Mouse (Mus musculus) ES-E14 (cell line): ENCODE measurements around the gene Sgms1. TPM values are rescaled to one million over a fixed set of nuclear protein-coding genes. Genes with fewer than 3 reads are reported as not detected.
"Not testable (repeated sequence)": the region's sequence is repeated elsewhere in the genome, so short reads cannot be mapped to it uniquely, and the experiment has no call there.

ENCODE experiments used
- DNase-seq: peaks from one replicate; pipeline ENCODE4 v3.0.0-alpha.2; 2013; ENCODE audit warnings: low read depth, low spot score
- H3K27ac ChIP-seq: 2 replicates; pipeline ENCODE4 v1.5.1; 2012; ENCODE audit warnings: low read depth, mild to moderate bottlenecking, low read length, moderate library complexity, mixed read lengths; ENCODE audit not compliant: poor library complexity, insufficient read depth, severe bottlenecking
- H3K36me3 ChIP-seq: 2 replicates; pipeline ENCODE4 v1.6.1; 2012; ENCODE audit warnings: mild to moderate bottlenecking, low read length, moderate library complexity, mixed read lengths; ENCODE audit not compliant: control insufficient read depth, poor library complexity, insufficient read depth, severe bottlenecking
- H3K4me1 ChIP-seq, 2 experiments: fragments of 150-350 bp in 1 of 2; sonication (generic) in 1 of 2; 2 replicates each; pipeline ENCODE4 v1.6.1; 2012; ENCODE audit warnings: low read length in 2 of 2, mild to moderate bottlenecking in 1 of 2, mixed read lengths in 1 of 2; ENCODE audit not compliant: control insufficient read depth in 2 of 2, insufficient read depth in 2 of 2, poor library complexity in 1 of 2
- H3K4me3 ChIP-seq, 2 experiments: fragments of 150-350 bp in 1 of 2; sonication (generic) in 1 of 2; 2 replicates each; pipeline ENCODE4 v1.5.1; 2012; ENCODE audit warnings: low read length in 2 of 2, low read depth in 1 of 2, mild to moderate bottlenecking in 1 of 2, mixed read lengths in 1 of 2; ENCODE audit not compliant: insufficient read depth in 1 of 2, poor library complexity in 1 of 2, severe bottlenecking in 1 of 2
- H3K9ac ChIP-seq: 2 replicates; pipeline ENCODE4 v1.6.1; 2012; ENCODE audit warnings: low read depth, mild to moderate bottlenecking, low read length, mixed read lengths; ENCODE audit not compliant: poor library complexity, insufficient read depth, severe bottlenecking
- H3K9me3 ChIP-seq: fragments of 150-350 bp; sonication (generic); 2 replicates; pipeline ENCODE4 v1.6.1; 2012; ENCODE audit warnings: low read depth, mild to moderate bottlenecking, low read length; ENCODE audit not compliant: control insufficient read depth, insufficient read depth
- CHD2 ChIP-seq: IDR thresholded peaks from 2 replicates; pipeline ENCODE4 v1.6.1; 2014; ENCODE audit warnings: mild to moderate bottlenecking, low read depth, low read length, inconsistent platforms
- HCFC1 ChIP-seq: IDR thresholded peaks from 2 replicates; pipeline ENCODE4 v1.6.1; 2012; ENCODE audit warnings: low read length, inconsistent platforms, borderline replicate concordance; ENCODE audit not compliant: insufficient read depth
- MAFK ChIP-seq: IDR thresholded peaks from 2 replicates; pipeline ENCODE4 v1.6.1; 2014; ENCODE audit warnings: mild to moderate bottlenecking, low read depth, low read length, inconsistent platforms; ENCODE audit not compliant: insufficient read depth
- ZC3H11A ChIP-seq: IDR thresholded peaks from 2 replicates; pipeline ENCODE4 v1.6.1; 2012; ENCODE audit warnings: low read depth, mild to moderate bottlenecking, inconsistent platforms, low read length, borderline replicate concordance
- ZNF384 ChIP-seq: IDR thresholded peaks from 2 replicates; pipeline ENCODE4 v1.6.1; 2012; ENCODE audit warnings: low read depth, low read length, inconsistent platforms
- in situ Hi-C, 2 experiments: fragments of 600-800 bp; cut with MboI; formaldehyde crosslinking; loops; one replicate each; pipeline ENCODE4 v1.15.1; 2025; ENCODE audit warnings: low sequenced_read_pairs in 2 of 2, inconsistent platforms in 1 of 2; ENCODE audit not compliant: unreplicated experiment in 2 of 2
- total RNA-seq: library from RNA; depleted of rRNA; stranded (reverse); fragments of 300-350 nt; gene quantifications from 2 replicates; pipeline ENCODE4 v1.2.3, GENCODE M21; 2012

The Sgms1 gene
- total RNA-seq, 1 experiment = 42.5 TPM

GRCm38 (mm10) chr19:32320366-32320666, 69.2 kb downstream of the Sgms1 start:
- H3K4me1 ChIP-seq = peaks cover 7 to 18% of the 10 kb centered on the region in 2 experiments; a peak in 3 of 4 replicates
- H3K4me3 ChIP-seq = no peak overlapping the region
- in situ Hi-C loops = no loop called here
- no peak overlapping the region for H3K27ac ChIP-seq
- H3K9ac ChIP-seq = no peak overlapping the region
- H3K9me3 ChIP-seq = no peaks in the 10 kb centered on the region
- DNase-seq = no peak
- TF ChIP-seq MAFK = no peak
- TF ChIP-seq CHD2 = no peak
- TF ChIP-seq ZC3H11A = peak; percentile 81
- no peak for TF ChIP-seq ZNF384
- no peak for TF ChIP-seq HCFC1
- H3K36me3 ChIP-seq = no peaks in the 10 kb centered on the region

- Histone ChIP-seq H3K4me3 (no peak overlapping the region), H3K4me1 (peaks cover 7 to 18% of the 10 kb centered on the region in 2 experiments; a peak in 3 of 4 replicates), H3K9me3 (no peaks in the 10 kb centered on the region), H3K27ac (no peak overlapping the region), H3K9ac (no peak overlapping the region), H3K36me3 (no peaks in the 10 kb centered on the region)
- in situ Hi-C loops = no loop called here
- no peak for TF ChIP-seq MAFK
- no peak for TF ChIP-seq ZNF384
- TF ChIP-seq CHD2 = no peak
- TF ChIP-seq ZC3H11A = no peak
- no peak for TF ChIP-seq HCFC1
- DNase-seq = no peak
Measured at GRCm38 (mm10) chr19:32319531-32320365, 69.8 kb downstream of the Sgms1 start.

- no peak overlapping the region for H3K4me3 ChIP-seq
- no peak for DNase-seq
- no peaks in the 10 kb centered on the region for H3K9me3 ChIP-seq
- in situ Hi-C loops = no loop called here
- TF ChIP-seq MAFK (no peak), CHD2 (no peak), ZNF384 (no peak)
- H3K36me3 ChIP-seq = no peaks in the 10 kb centered on the region
- no peak overlapping the region for H3K9ac ChIP-seq
- H3K27ac ChIP-seq = no peak overlapping the region
- H3K4me1 ChIP-seq = peaks cover 7 to 18% of the 10 kb centered on the region in 2 experiments; a peak in 3 of 4 replicates
Measured at GRCm38 (mm10) chr19:32319057-32319456, 70.5 kb downstream of the Sgms1 start.

- H3K9me3 ChIP-seq, H3K27ac ChIP-seq, H3K9ac ChIP-seq, H3K4me3 ChIP-seq, in situ Hi-C loops, DNase-seq, H3K36me3 ChIP-seq: not testable (repeated sequence)
- H3K4me1 ChIP-seq = peaks cover 7 to 13% of the 10 kb centered on the region in 2 experiments; a peak in 3 of 4 replicates
Measured at GRCm38 (mm10) chr19:32317347-32317746, 72.2 kb downstream of the Sgms1 start.

- no peak overlapping the region for H3K4me3 ChIP-seq
- H3K9ac ChIP-seq = no peak overlapping the region
- no peak for DNase-seq
- H3K27ac ChIP-seq = no peak overlapping the region
- H3K9me3 ChIP-seq = no peaks in the 10 kb centered on the region
- TF ChIP-seq MAFK = no peak
- TF ChIP-seq ZNF384 = no peak
- no peak for TF ChIP-seq HCFC1
- TF ChIP-seq CHD2 = no peak
- no peak for TF ChIP-seq ZC3H11A
- in situ Hi-C loops = no loop called here
- H3K36me3 ChIP-seq = no peaks in the 10 kb centered on the region
- H3K4me1 ChIP-seq = peaks cover 2 to 8% of the 10 kb centered on the region in 2 experiments; a peak in 2 of 4 replicates
Measured at GRCm38 (mm10) chr19:32313304-32313703, 76.2 kb downstream of the Sgms1 start.
